Mouse (Mus musculus) MEL-GATA-1-ER (cell line): Measurements from ENCODE around the gene Zfp629.

Experiments used
- DNase-seq: peaks from one replicate; pipeline ENCODE4 v3.0.0-alpha.2; 2012; ENCODE audit warnings: low read depth; ENCODE audit errors: extremely low read depth

The Zfp629 gene

DNA sequence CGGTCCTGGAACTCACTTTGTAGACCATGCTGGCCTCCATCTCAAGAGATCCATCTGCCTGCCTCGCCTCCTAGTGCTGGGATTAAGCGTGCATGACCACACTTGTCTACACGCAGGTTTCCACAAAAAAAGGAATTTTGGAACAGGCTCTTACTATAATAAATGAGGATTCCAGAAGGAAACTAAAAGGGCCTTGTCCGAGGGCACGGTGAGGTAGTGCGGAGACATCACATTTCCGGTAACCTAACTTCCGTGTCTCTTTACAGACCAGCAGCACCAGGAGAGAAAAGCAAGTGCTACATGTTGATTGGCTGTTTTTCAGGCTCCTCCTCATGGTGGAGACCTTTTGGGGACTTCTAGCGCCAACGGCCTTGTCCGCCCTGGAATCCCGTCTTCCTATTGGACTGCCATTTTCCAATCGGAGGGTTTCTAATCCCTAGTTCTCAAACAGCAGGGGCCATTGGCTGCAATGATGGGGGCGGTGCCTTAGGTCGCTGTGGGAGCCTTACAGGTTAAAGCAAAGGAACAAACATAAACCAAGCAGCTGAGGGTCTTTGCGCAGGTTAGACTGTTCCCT lies 42.6 kb downstream of the Zfp629 start, which contains the start of gene Phkg2:
Phkg2 (plus strand) TSS at position 446 of the 577 bp plus-strand sequence.
- peak; percentile 99 for DNase-seq

DNA sequence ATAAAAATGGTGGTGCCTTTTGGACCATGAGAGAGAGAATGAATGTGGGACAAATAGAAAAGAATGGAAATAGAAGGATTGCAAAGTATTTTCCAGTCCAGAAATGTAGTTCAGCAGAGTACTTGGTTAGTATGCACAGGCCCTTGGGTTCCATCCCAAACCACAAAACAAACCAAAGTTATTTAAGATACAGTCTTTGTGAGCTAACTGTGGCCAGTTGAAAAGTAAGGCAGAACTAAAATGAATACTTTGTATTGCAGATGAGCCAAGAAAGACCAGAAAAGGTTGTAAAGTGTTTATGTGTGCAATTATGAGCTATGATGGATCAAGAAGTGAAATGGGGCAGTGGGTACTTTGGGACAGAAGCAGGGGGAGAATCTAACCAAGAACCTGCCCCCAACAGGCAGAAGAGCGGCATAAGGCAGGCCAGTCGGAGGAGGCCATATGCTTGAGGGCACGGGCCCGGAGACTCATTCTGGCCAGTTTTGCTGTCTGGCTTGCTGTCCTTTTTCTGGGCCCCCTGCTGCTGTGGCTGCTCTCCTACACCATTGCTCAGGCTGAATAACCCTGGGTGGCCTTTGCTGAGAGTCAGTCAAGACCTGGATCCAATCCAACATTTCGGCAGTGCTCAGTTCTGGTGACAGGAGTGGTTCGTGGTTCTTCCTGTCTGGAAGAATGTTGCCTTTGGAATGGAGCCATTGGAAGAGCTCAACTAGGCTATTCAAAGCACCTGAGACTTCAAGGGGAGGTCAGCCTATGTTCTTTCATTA lies 51.0 kb downstream of the Zfp629 start:
- DNase-seq: no peak

- no peak for DNase-seq
Observed at GRCm38 (mm10) chr7:127561340-127561858, 54.2 kb downstream of the Zfp629 start, which contains the start of gene Tmem265. TSS of gene Tmem265 (plus strand) at chr7:127561390.

GRCm38 (mm10) chr7:127560580-127560979 lies 55.0 kb downstream of the Zfp629 start:
- no peak for DNase-seq
